Mouse (Mus musculus): Measurements from ENCODE around the gene Gprc5a.
A peak's percentile ranks its signal among the peaks of the same experiment; 100 is the strongest.

Gene Gprc5a

DNA sequence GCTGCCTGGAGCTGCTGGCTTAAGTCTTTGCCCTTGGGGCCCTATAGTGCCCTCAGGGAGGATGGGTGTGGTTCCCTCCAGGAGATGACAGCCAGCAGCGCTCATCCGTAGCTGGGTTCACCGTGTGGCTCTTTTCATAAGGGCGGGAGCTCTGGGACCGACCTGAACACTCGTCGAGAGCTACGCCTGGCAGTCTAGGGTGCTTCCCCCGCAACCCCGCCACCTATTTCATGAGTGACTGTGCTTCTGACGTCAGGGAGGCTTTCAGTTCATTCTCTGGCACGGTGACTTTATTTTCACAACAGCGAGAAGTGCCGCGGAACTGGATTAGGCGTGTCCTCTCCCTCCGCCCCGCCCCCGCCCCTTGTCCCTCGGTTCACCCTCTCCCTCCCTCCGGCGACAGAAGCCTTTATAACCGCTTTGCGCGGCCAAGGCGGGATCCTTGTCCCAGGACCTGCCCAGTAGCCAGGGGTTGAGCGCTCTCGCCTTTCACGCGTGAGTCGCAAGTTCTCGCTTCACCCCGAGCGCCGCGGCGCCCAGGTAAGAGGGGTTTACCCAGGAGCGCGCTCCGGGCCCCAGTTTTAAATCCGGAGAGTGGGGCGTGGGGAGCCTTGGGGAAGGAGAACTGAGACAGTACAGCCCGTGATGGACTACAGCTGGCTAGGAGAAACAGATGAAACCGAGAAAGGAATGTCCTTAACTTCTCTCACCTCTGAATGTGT is at the start of gene Gprc5a:
TSS of gene Gprc5a (plus strand) at position 416 of the 722 bp plus-strand sequence.
- DNase-seq = peak; percentile 83

DNA sequence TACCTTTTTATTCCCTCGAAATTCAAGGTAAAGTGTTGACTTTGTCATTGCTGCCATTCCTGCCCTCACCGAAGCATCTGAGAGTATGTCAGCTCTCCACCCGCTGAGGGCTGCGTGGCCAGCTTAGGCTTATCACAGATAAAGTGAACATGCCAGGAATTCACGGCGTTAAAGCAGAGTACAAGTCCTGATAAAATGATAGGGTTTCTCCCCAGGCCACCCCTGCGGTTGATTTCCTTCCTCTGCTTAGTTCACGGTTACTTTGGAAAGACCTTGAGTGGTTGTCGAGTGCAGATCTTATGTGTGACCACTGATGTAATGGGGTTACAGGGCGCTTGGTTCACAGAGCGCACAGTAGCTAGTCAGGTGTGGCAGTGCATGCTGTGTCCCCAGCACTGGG is 48.2 kb upstream of the Gprc5a start:
- no peak for DNase-seq

DNA sequence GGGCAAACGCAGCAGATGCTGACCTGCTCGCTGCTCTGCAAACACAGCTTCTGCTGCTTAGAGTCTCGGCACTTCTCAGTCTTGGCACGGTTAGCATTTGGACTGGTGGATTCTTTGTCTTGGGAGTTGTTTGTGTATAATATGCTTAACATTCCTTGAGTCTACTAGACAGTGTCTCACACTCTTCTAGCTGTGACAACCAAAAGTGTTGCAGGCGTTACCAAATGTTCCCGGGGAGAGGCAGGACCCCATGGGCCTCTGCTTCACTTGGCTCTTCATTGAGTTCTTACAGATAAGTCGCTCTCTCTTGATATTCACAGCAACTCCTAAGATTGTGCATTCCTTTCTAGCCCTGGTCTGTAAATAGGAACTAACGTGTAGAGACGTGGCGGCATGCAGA is 45.9 kb upstream of the Gprc5a start:
- DNase-seq = no peak

DNA sequence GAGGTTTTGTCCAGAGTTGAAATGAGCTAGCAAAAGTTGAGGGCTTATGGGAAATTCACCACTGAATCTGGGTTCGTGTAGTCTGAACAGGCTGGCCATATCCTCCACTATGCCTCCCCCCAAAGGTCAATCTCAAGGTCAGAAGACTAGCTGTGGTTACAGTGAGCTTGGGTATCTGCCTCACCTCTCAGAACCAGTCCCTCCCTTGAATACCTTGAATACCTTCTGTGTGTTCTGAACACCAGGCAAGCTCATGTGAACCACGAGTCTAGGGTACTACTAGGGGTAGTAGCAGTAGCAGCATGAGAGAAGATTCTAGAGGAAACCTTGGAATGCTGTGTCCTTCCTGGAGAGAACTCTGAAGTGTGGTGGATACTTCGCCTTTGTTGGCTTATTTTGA is 43.8 kb upstream of the Gprc5a start:
- DNase-seq = no peak

DNA sequence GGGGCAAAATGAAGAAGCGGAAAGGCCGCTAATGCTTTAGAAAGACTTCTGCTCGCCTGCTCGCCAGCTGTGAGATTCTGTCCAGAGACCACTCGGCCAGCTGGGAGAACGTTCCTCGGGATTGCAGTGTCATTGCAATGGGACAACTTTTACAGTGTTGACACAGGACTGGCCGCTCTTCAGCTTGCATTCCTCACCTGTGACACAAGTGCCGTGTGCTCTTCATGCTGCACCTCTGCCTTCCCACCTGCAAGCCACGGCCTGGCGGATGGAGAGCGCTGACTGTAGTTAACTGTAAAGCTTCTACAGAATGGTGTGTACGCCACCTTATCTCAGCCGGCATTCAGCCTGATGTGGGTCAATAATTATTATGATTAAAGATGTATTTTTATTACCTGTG is 42.1 kb upstream of the Gprc5a start:
- DNase-seq = no peak

DNA sequence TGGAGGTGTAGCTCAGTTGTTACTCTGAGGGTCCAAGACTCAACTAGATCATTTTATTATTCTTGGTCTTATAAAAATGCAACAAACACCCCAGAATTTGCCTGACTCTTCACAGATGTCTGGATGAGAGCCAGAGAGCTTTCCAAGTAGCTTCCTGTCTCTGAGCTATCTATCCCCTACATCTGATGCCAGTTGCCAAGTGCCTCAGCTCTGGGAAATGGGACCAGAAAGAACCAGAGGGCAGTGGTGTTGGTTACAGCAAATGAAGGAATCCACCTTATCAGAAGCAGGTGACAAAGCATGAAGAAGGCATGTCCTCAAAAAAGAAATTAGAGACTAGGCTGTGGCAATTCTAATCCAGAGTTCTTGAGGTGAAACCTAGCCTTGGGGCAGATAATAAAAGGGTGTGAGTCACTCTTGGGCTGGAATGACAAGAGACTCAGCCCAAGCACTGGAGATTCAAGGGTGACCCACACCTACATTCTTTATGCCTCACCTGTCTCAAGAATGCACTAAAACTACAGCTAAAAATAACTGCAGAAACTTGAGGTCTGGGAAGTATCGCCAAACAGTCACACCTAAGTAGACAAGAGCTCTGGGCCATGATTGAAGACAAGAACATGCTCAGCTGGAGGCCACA is 40.5 kb upstream of the Gprc5a start:
- DNase-seq = no peak

DNA sequence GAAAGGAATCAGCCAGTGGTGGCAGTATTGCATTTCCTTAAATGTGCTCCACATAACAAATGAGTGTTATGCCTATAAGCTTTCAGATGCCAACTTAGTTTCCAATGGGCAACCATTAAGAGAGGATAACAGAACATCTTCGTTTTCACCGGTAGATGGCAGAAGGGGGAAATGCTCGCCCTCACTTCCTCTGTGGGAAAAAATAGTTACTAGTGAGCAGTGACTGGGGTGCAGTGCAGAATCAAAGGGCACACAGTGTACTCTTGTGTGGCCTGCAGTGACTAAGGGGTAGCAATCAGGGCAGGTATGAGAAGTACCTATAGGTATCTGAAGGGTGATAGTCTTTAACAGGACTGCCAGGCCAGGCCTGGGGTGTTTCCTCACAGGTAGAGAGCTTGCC is 39.2 kb upstream of the Gprc5a start:
- DNase-seq = peak; percentile 44

DNA sequence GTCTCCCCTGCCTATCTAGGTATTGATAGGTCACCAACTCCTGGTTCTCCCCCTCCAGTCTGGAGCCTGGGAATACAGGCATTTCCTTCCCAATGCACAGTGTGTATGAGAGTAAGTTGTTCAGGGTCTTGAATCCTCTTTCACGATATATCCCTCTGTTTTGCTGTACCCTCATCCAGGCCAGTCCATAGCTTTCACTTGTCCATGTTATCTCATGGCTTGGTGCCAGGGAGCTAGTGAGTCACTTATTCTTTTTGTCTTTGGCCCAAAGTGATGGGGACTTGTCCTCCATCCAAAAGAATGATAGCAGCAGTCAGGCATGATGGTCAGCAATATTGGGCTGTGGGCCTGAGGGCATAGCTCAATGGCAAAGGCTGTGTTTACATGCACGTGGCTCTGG is 38.7 kb upstream of the Gprc5a start:
- no peak for DNase-seq

DNA sequence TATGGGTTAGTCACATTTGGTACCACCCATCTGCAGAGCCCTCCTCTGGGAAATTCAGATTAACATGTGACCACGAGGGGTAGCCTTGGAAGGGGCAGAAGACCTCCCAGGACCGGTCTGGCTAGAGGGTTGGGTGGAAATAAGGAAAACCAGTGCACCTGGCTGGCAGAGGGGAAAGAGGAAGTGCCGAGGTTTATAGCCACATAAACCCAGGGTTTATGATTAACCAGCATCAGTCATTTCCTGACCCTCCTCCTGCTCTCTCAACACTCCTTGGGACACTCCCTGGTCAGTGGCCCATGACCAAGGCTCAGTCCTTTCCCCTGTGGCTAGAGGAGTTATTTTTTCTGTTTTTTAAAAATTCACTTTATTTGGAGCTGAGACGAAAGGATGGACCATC is 36.2 kb upstream of the Gprc5a start:
- no peak for DNase-seq

DNA sequence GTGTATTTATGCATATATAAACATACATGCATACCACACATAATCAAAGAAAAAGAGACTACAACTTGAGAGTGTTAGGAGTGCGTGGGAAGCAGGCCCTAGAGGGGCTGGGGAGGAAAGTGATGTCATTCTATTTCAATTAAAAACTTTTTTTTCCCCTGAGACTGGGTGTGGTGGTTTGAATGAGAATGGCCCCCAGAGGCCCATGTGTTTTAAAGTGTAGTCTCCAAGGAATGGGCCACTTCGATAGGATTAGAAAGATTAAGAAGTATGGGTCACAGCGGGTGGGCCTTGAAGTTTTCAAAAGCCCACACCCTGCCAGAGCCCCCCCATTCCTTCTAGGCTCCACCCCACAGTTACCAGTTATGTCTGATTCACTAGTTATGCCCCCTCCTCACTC is 26.8 kb upstream of the Gprc5a start:
- DNase-seq = no peak

DNA sequence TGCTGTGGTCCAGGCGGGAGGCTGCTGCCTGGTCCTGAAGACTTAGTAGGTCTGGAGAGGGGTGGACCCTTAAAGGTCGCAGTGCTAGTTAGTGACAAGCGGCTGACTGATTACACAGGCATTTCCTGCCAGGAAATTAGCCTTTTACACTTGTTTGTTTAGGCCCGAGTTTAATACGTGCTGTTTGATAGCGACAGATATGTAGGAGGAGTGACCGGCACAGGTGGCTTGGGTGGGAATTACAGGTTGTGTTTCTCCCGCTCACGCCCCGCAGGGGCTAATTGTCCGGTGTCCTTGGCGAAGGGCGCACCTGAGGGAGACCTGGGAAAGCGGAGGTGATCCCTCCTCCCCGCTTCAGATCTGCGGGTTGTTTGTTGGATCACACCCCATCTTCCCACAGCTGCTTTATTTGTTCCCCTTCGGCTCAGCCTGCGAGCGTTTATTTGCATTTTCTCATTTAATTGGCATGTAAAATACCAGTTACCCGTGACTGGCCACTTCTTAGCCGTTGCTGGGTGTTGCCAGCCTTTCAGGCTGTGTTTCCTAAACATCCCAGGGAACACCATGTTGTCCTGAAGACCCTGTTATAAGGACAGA is 25.1 kb upstream of the Gprc5a start:
- DNase-seq = no peak

DNA sequence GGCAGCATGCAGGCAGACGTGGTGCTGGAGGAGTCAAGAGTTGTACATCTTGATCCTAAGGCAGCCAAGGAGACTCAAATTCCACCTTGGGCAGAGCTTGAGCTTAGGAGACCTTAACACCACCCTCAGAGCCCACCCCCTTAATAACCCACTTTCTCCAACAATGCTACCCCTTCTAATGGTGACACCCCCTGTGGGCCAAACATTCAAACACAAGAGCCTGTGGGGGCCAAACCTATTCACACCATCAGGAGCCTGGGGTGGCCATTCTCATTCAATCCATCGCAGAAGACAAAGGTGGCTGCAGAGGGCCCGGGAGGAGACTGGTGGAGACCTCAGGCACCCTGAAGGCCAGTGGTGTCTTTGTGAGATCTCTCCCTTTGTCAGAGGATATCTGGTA is 23.5 kb upstream of the Gprc5a start:
- DNase-seq = no peak

DNA sequence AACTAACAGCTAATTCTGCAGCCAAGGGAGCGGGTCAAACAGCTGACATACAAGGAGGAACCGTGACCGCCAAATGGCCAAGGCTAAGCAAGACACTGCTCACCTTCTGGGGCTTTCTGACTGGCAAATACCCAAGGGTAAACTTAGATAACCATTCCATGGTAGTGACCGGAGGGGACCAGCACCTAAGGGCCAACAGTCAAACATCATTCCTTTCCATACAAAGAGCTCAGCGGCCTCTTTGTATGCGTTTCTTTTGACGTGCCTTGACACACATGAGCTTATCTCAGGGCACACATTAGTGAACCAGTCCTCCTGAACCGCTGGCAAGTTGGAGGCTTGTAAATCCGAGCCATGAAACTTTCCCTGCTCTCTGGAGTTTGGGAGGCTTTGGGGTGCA is 18.2 kb upstream of the Gprc5a start:
- DNase-seq = no peak

DNA sequence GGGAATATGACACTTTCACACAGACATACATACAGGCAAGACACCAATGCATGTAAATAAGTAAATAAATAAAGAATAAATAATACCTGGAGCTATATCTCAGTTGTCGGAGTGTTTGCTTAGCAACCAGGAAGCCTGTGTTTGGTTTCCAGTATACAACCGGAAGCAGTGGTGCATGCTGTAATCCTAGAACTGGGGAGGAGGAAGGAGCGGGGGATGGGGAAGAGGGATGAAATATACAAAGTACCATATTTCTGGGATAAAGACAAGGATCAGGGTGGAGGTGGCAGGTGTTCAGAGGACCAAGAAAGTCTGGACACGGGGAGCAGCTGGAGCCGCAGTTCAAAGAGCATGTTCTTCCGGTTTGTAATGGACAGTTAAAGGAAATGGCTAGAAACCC is 16.9 kb upstream of the Gprc5a start:
- no peak for DNase-seq

DNA sequence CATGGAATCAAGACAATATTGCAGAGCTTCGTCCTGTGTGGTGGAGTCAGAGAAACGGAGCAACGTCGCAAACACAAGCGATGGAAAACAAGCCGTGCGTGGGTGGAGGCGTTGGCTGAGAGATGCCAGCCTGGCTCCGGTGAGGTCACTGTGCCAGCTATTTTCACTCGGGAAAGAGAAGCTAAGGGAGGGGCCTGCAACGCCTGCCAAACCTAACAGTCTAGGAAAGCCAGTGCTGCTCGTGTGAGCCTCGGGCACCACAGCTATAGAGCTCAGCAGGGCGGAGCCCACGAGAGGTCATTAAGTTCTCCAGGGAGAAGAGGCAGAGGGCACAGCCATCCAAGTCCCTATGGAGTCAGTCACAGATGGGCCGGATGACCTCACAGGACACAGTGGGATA is 16.5 kb upstream of the Gprc5a start:
- peak; percentile 62 for DNase-seq

DNA sequence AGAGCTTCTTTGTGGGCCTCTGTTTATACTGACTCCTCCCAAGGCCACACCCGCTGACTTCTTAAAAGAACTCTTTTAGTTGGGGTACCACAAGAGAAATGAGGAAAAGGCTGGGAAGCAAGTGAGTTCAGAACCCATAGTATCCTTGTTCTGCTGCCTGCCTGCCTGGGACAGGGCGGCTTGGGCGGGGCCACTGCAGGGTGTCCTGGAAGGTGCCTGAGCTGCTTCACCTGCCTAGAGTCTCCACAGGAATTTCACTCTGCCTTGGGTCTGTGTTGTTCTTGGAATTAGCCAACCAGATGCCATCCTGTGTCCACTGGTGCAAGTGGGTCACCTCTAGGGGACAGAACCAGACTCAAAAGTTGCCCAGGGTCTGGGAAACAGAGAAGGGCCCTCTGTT is 11.7 kb upstream of the Gprc5a start:
- no peak for DNase-seq

DNA sequence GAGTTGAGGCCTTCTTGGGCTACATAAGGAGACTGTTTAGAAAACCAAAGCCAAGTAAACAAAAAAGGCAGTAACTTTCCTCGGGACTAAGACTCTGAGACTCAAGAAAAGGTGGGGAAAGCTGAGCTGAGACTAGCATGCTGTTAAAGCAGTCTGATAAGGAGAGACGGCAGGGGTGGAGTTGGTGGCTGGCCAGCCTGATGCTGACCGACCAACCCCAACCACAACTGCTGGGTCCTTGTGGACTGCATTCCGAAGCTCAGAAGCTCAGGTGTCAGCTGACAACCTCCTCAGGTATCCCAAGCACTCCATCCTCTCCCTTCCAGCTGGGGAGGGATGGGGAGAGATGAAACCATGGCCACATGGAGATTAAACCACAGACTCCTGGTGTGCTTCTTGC is 9.6 kb upstream of the Gprc5a start:
- DNase-seq = no peak

DNA sequence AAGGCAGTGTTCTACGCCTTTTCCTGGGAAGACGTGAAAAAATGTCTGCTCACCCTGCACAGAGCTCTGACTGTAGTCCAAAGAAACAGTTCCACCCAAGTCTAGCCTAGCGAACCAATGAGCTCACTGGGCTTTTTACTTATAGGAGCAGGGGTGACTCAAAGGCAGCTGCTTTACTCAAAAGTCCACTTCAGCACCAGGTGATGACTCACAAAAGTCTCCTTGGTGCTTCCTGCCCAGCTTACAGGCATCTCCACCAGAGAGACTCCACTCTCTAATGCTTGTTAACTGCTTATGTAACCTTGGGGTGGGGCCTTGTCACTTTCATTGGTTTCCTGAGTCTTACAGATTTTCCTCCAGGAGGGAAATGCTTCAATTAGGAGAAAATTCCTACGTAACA is 4.7 kb upstream of the Gprc5a start:
- DNase-seq = no peak

DNA sequence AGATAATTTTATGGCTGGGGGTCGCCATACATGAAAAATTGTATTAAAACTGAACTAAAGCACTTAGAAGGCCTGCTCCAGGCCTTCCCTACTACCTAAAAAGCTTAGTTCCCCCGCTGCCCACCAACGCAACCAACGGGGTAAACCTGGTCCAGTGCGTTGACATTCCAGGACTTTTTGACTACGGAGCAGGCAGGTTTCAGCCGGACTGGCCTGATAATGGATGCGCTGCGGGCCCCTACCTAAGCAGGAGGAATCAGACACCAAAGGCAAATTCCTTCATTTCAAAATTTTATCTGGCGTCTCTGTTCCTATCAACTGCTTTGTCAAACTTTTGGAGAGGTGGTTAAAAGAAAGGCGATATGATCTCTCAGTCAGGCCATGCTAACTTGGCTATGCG is 830 bp upstream of the Gprc5a start:
- DNase-seq = no peak

DNA sequence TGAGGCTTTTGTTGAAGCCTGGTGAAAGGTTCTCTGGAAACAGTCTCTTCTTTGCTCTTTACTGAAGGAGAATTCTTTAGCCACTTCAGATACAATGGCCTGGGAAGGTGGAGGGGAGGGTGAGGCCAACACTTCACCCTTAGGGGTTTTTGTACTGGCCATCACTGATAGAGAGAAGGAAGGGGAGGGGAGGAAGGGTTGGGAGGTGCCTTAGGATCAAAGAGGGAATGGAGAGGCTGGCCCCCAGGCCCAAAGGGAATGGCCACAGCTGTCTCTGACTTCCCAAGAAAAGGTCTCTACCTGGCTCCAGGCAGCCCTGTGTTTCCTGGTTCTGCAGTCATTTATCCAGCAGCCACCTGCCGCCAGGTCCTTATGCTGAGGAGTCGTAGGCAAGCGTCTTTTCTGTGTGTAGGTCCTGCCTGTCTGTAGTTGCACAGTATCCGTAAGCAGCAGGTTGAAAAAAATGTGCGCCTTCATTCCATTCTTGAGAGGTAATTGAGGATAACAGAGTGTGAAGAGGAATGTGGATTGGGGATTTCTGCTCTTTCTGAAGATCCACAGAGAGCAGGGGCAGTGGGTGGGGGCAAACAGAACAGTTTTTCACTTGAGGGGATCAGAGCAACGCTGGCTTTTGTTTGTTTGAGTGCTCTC is 1.5 kb downstream of the Gprc5a start:
- DNase-seq = no peak

DNA sequence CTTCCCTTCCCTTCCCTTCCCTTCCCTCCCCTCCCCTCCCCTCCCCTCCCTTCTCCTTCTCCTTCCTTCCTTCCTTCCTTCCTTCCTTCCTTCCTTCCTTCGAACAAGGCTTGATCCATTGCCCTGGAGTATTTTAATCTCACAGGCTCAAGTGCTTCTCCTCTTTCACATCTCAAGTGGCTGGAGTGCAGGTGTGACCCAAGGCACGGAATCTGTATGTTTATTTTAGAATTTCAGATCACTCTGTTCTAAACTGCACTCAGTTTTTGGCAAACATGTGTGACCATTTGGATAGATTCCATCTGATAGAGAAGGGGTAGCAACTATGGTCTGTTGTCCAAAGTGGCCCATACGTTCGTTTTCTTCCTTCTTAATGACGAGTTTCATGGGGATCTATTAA is 2.8 kb downstream of the Gprc5a start:
- DNase-seq = no peak

DNA sequence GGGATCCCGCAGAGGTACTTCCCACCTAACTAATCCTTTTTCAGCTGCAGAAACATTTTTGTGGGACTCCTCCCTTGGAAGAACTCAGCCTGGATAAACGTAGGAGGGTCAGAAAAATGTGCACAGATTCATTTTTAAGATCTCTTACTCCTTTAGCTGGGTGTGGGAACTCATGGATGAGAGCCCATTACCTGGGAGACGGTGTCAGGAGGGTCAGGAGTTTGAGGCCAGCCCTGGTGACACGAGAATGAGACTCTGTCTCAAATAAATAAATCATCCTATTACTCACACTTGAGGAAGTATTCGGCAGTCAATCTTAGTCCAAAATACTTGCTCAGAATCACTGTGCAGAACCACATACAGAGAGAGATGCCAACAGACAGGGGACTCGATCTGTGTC is 4.4 kb downstream of the Gprc5a start:
- DNase-seq = no peak

DNA sequence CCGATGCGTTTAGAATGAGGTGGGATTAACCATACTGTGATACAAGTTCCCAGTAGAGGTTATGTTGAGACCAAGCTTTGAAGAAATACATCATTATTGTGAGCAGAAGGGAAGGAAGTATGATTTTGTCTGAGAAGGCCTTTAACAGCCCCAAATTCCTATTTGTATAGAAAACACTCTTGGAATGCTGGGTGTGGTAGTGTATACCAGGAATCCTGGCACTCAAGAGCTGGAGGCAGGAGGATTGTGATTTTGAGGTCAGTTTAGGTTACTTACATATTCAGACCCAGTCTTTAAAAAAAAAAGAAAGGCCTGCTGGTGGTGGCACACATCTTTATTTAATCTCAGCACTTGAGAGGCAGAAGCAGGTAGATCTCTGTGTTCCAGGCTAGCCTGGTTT is 4.9 kb downstream of the Gprc5a start:
- DNase-seq = no peak

DNA sequence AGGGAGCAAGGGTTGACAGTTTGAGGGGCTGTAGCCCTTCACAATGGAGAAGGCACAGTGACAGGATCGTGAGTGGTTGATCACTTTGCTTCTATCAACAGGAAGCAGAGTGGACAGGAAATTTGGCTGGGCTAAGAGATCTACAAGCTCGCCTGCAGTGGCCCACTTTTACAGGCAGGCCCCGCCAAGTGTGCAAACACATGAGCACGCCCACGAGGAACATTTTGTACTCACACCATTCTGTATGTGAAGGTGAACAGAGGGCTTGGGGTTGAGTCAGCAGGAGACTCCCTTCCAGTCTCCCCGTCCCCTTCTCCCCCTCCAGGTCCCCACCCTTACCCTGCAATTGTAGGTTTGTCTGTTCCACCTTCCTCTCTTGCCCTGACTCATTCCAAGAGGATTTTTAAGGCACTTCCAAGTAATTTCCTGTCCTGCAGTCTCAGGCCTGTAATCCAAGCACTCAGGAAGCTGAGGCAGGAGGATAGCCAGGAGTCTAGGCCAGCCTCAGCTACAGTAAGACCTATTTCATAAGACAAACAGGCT is 9.0 kb downstream of the Gprc5a start:
- DNase-seq = peak; percentile 43

Measured in lung, postnatal 14 days (tissue).